Mouse (Mus musculus): ENCODE results near the gene Dusp10.

DNA sequence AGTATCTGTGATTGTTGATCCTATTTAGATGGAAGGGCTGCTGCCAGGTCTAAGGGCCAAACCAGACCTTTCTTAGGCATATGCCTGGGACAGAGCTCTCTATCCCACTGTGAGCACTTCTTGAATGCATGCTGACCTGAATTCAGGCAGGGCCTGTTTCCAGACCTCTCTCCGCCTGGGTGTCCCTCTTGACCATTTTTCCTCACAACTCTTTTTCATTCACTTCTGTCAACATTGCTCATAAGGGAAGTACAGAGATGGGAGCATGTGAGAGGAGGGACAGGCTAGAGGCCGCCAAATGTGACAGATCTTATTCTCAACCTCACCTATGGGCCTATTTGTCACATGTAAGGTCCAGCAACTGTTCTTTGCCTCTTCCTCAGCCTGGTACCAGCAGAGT is 41.1 kb downstream of the Dusp10 start:
- TF ChIP-seq GATA1 (IDR thresholded peaks at IDR 0.05; ENCODE audit: low read length) (no peak), TAL1 (IDR thresholded peaks at IDR 0.05; ENCODE audit: low read length) (no peak)

Measured in erythroblast, embryonic 14.5 days (primary cell).